Mouse (Mus musculus): ENCODE measurements around the gene Ganab. TPM values are rescaled to one million over a fixed set of nuclear protein-coding genes. Genes with fewer than 3 reads are reported as not detected.
"Not testable (repeated sequence)": the region's sequence is repeated elsewhere in the genome, so short reads cannot be mapped to it uniquely, and the experiment has no call there.

Gene Ganab
- polyA plus RNA-seq, 1 experiment from 2014 or later, result 89.4 TPM

GRCm38 (mm10) chr19:8892829-8893766 lies 4.8 kb upstream of the Ganab start, which contains the start of gene Ints5:
Gene Ints5, plus strand, starts transcription at chr19:8893005.
- Histone ChIP-seq H3K4me1 (replicated peaks) (peaks cover 42% of the 10 kb centered on the region), H3K27ac (replicated peaks) (peak within 1 kb of the TSS; percentile 90), H3K9me3 (no peaks in the 10 kb centered on the region), H3K4me3 (peak within 1 kb of the TSS; percentile 85), H3K27me3 (no peaks in the 10 kb centered on the region), H3K4me2 (peak within 1 kb of the TSS; percentile 97), H3K36me3 (peaks cover 32% of the 10 kb centered on the region), H3K9ac (peak within 1 kb of the TSS; percentile 97)
- ATAC-seq (ENCODE audit: low read depth), result peak; percentile 21
- 3% methylated on average over 54 of the region's 54 CpGs for WGBS

GRCm38 (mm10) chr19:8895397-8895960 lies 2.4 kb upstream of the Ganab start:
- H3K4me1 ChIP-seq (replicated peaks), result peaks cover 48% of the 10 kb centered on the region
- H3K4me3 ChIP-seq, result no peak overlapping the region
- H3K9ac ChIP-seq, result 0 out of 2 replicates have a peak overlapping the region, but pooled peaks have one; percentile 13
- H3K36me3 ChIP-seq, result peaks cover 27% of the 10 kb centered on the region
- no peak overlapping the region for H3K4me2 ChIP-seq
- 97% methylated on average over 9 of the region's 9 CpGs for WGBS
- H3K9me3 ChIP-seq, result no peaks in the 10 kb centered on the region
- H3K27ac ChIP-seq (replicated peaks), result no peak overlapping the region
- ATAC-seq (ENCODE audit: low read depth), result no peak
- no peaks in the 10 kb centered on the region for H3K27me3 ChIP-seq

GRCm38 (mm10) chr19:8896231-8896630 lies 1.6 kb upstream of the Ganab start:
- not testable (repeated sequence) for H3K4me3 ChIP-seq; H3K4me2 ChIP-seq; H3K27me3 ChIP-seq; ATAC-seq (ENCODE audit: low read depth); H3K9me3 ChIP-seq
- 89% methylated on average over 5 of the region's 5 CpGs for WGBS
- peaks cover 21% of the 10 kb centered on the region for H3K36me3 ChIP-seq
- peak overlapping the region; percentile 95 for H3K9ac ChIP-seq
- H3K4me1 ChIP-seq (replicated peaks), result peaks cover 53% of the 10 kb centered on the region
- peak overlapping the region; percentile 85; the same call in 1 of the 2 replicates for H3K27ac ChIP-seq (replicated peaks)

GRCm38 (mm10) chr19:8897211-8897864 lies 533 bp upstream of the Ganab start:
- not testable (repeated sequence) for H3K9me3 ChIP-seq, H3K27me3 ChIP-seq
- peak overlapping the region; percentile 85 for H3K27ac ChIP-seq (replicated peaks)
- H3K36me3 ChIP-seq, result peaks cover 26% of the 10 kb centered on the region
- H3K4me3 ChIP-seq, result peak overlapping the region; percentile 98
- H3K9ac ChIP-seq, result peak overlapping the region; percentile 95
- H3K4me2 ChIP-seq, result peak overlapping the region; percentile 96
- ATAC-seq (ENCODE audit: low read depth), result peak; percentile 68
- 18% methylated on average over 21 of the region's 21 CpGs for WGBS
- peaks cover 55% of the 10 kb centered on the region for H3K4me1 ChIP-seq (replicated peaks)

GRCm38 (mm10) chr19:8898576-8898975 lies 705 bp downstream of the Ganab start:
- Histone ChIP-seq H3K27ac (replicated peaks) (peak overlapping the region; percentile 90), H3K9me3 (no peaks in the 10 kb centered on the region), H3K4me1 (replicated peaks) (peaks cover 48% of the 10 kb centered on the region), H3K9ac (peak overlapping the region; percentile 95), H3K4me2 (peak overlapping the region; percentile 96), H3K27me3 (no peaks in the 10 kb centered on the region), H3K4me3 (peak overlapping the region; percentile 98), H3K36me3 (peaks cover 36% of the 10 kb centered on the region)
- ATAC-seq (ENCODE audit: low read depth), result no peak
- 14% methylated on average over 13 of the region's 13 CpGs for WGBS

- H3K27ac ChIP-seq (replicated peaks), result no peak overlapping the region
- WGBS, result 56% methylated on average over 3 of the region's 3 CpGs
- peak overlapping the region; percentile 98 for H3K4me3 ChIP-seq
- peaks cover 43% of the 10 kb centered on the region for H3K4me1 ChIP-seq (replicated peaks)
- no peaks in the 10 kb centered on the region for H3K9me3 ChIP-seq
- no peak for ATAC-seq (ENCODE audit: low read depth)
- H3K36me3 ChIP-seq, result peaks cover 40% of the 10 kb centered on the region
- peak overlapping the region; percentile 96 for H3K4me2 ChIP-seq
- no peaks in the 10 kb centered on the region for H3K27me3 ChIP-seq
- peak overlapping the region; percentile 95 for H3K9ac ChIP-seq
Measured at GRCm38 (mm10) chr19:8899079-8899478, 1.2 kb downstream of the Ganab start.

- peaks cover 25% of the 10 kb centered on the region for H3K4me1 ChIP-seq (replicated peaks)
- peaks cover 64% of the 10 kb centered on the region for H3K36me3 ChIP-seq
- ATAC-seq (ENCODE audit: low read depth), result no peak
- no peaks in the 10 kb centered on the region for H3K27me3 ChIP-seq
- H3K4me2 ChIP-seq, result no peak overlapping the region
- H3K9me3 ChIP-seq, result no peaks in the 10 kb centered on the region
- 94% methylated on average over 5 of the region's 5 CpGs for WGBS
- H3K4me3 ChIP-seq, result no peak overlapping the region
- no peak overlapping the region for H3K27ac ChIP-seq (replicated peaks)
- H3K9ac ChIP-seq, result no peak overlapping the region
Measured at GRCm38 (mm10) chr19:8903412-8903811, 5.5 kb downstream of the Ganab start.

- no peak overlapping the region for H3K27ac ChIP-seq (replicated peaks)
- H3K9ac ChIP-seq, result no peak overlapping the region
- 90% methylated on average over 6 of the region's 6 CpGs for WGBS
- no peaks in the 10 kb centered on the region for H3K4me1 ChIP-seq (replicated peaks)
- H3K27me3 ChIP-seq, result no peaks in the 10 kb centered on the region
- no peak overlapping the region for H3K4me3 ChIP-seq
- peaks cover 97% of the 10 kb centered on the region for H3K36me3 ChIP-seq
- H3K4me2 ChIP-seq, result no peak overlapping the region
- H3K9me3 ChIP-seq, result no peaks in the 10 kb centered on the region
- no peak for ATAC-seq (ENCODE audit: low read depth)
Measured at GRCm38 (mm10) chr19:8908531-8908930, 10.7 kb downstream of the Ganab start.

- Histone ChIP-seq H3K27ac (replicated peaks) (no peak overlapping the region), H3K27me3 (no peaks in the 10 kb centered on the region), H3K4me2 (no peak overlapping the region), H3K4me1 (replicated peaks) (no peaks in the 10 kb centered on the region), H3K9ac (no peak overlapping the region), H3K9me3 (no peaks in the 10 kb centered on the region), H3K36me3 (peaks cover 100% of the 10 kb centered on the region), H3K4me3 (no peak overlapping the region)
- 93% methylated on average over 5 of the region's 5 CpGs for WGBS
- no peak for ATAC-seq (ENCODE audit: low read depth)
Measured at GRCm38 (mm10) chr19:8911810-8912209, 13.9 kb downstream of the Ganab start.

GRCm38 (mm10) chr19:8914212-8914611 lies 16.3 kb downstream of the Ganab start:
- Histone ChIP-seq H3K9ac (no peak overlapping the region), H3K27ac (replicated peaks) (no peak overlapping the region), H3K9me3 (no peaks in the 10 kb centered on the region), H3K27me3 (no peaks in the 10 kb centered on the region), H3K4me3 (no peak overlapping the region), H3K4me2 (no peak overlapping the region), H3K36me3 (peaks cover 80% of the 10 kb centered on the region), H3K4me1 (replicated peaks) (no peaks in the 10 kb centered on the region)
- no peak for ATAC-seq (ENCODE audit: low read depth)
- 93% methylated on average over 3 of the region's 3 CpGs for WGBS

- WGBS, result 93% methylated on average over 3 of the region's 3 CpGs
- Histone ChIP-seq H3K9ac (no peak overlapping the region), H3K4me1 (replicated peaks) (peaks cover 20% of the 10 kb centered on the region), H3K36me3 (peaks cover 41% of the 10 kb centered on the region), H3K9me3 (no peaks in the 10 kb centered on the region), H3K27me3 (no peaks in the 10 kb centered on the region), H3K27ac (replicated peaks) (no peak overlapping the region), H3K4me2 (no peak overlapping the region), H3K4me3 (no peak overlapping the region)
- no peak for ATAC-seq (ENCODE audit: low read depth)
Measured at GRCm38 (mm10) chr19:8919000-8919399, 21.1 kb downstream of the Ganab start.

- peak overlapping the region; percentile 84 for H3K4me3 ChIP-seq
- H3K27me3 ChIP-seq, result no peaks in the 10 kb centered on the region
- peaks cover 20% of the 10 kb centered on the region for H3K4me1 ChIP-seq (replicated peaks)
- H3K36me3 ChIP-seq, result peaks cover 34% of the 10 kb centered on the region
- no peaks in the 10 kb centered on the region for H3K9me3 ChIP-seq
- H3K9ac ChIP-seq, result peak overlapping the region; percentile 81; the same call in 1 of the 2 replicates
- 49% methylated on average over 6 of the region's 6 CpGs for WGBS
- peak; percentile 12; the same call in 1 of the 2 replicates for ATAC-seq (ENCODE audit: low read depth)
- H3K27ac ChIP-seq (replicated peaks), result peak overlapping the region; percentile 87
- peak overlapping the region; percentile 85 for H3K4me2 ChIP-seq
Measured at GRCm38 (mm10) chr19:8919684-8920072, 21.8 kb downstream of the Ganab start.
